Mouse (Mus musculus) MEL-GATA-1-ER (cell line): ENCODE measurements around the gene Timm9.

Experiments used
- DNase-seq: peaks from one replicate; pipeline ENCODE4 v3.0.0-alpha.2; 2012; ENCODE audit warnings: low read depth; ENCODE audit errors: extremely low read depth

Gene Timm9

DNA sequence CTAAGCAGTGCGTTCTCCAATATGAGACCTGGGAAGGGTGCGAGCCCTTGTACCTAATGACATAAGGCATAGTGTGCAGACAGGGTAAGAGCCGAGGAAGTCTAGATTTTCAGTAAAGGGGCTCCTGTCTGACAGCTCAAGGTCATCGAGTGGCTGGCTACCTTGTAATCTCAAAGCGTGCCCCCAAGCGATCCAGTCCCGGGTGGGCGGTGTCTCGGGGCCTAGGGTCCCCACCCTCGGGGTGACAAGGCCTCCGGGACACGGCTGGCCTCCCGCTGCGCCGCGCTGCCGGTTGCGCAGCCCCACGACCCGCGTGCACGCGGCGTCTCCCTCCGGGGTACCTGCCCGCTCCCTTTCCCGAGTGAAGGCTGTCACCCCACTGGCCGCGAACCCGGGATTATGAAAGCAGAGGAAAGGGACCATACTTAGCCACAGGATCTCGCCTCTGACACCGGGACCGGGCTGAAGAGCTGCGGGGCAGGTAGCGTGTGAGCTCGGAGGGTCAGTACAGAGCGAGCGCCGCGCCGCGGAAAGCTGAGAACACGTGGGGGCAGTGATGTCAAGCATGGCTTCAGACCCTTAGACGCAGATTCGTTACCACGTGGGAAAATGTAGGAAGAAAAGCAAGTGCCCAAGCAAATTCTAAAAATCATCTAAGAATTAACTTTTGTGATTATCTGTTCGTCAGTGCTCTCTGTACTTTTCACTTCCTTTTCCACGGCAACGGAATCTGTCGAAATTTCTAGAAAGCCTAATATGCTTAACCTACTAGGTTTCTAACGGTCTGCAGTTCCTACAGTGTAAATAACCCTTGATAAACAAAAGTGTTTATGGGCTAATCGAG, at the start of gene Timm9, which contains the start of gene 2700049A03Rik:
Gene Timm9, minus strand, starts transcription at position 555 of the 844 bp plus-strand sequence.
Gene 2700049A03Rik, plus strand, starts transcription at position 719 of the 844 bp plus-strand sequence.
- peak; percentile 43 for DNase-seq

DNA sequence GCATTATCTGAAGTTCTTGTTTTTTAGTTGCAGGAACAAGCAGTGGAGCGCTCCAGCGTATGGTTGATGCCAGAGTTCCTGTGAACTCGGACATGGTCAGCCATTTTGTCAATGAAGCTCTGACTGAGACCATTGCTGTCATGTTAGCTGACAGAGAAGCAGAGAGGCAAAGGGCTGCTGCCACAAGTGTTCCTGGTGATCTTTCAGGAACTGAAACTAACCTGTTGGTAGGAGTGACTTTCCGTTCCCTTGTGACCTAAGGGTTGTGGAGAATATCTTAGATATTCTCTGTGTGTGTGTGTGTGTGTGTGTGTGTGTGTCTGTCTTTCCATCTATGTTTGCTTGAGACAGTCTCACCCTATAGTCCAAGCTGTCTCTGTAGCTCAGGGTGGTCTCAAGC, 47.9 kb upstream of the Timm9 start:
- DNase-seq = no peak

DNA sequence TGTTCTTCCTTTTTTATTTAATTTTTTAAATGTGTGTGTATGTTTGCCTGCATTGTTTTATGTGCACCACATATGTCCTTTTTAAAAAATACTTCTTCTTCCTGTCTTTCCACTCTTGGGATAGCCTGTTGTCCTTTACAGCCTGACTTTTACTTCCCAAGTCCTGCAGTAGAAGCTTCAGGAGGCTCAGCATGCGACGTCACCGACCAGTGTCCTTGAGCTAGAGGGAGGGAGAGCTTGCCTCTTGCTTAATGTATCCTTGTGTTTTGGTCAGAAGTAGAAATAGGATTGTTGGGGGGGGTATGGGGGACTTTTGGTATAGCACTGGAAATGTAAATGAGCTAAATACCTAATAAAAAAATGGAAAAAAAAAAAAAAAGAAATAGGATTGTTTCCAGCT, 47.3 kb upstream of the Timm9 start:
- DNase-seq = no peak

DNA sequence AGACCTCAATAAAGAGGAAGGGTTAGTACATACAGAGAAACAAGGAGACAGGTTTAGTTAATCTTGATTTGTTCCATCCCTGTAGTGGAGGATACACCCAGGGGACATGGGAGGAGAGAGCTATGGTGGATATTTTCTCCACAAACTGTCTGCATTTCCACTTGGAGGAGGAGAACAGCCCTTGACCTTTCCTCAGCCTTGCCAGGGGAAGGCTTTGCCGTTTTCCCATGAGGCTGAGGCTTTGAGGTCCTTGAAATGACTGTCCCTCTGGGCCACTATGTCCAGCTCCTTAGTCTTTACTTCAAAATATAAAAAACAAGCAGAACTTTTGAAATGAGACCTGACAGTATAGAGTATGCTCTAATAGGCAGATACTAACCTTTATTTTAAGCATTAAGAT, 33.4 kb upstream of the Timm9 start:
- no peak for DNase-seq

DNA sequence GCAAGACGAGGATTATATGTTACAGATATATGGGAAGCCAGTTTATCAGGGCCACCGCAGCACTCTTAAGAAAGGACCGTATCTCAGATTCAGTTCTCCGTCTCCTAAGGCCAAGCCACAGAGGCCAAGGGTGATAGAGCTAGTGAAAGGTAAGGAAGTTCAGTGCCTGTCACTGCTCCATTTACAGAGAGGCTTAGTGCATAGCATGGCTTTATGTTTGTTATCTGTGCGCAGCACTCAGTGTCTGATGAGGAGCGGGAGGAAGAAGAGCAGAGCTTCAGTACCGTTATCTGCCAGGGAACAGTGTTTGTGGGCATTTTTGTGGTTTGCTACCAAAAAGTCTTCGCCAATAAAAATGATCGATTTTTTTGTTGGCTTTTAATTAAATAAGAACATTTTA, 27.9 kb upstream of the Timm9 start:
- DNase-seq = peak; percentile 94

DNA sequence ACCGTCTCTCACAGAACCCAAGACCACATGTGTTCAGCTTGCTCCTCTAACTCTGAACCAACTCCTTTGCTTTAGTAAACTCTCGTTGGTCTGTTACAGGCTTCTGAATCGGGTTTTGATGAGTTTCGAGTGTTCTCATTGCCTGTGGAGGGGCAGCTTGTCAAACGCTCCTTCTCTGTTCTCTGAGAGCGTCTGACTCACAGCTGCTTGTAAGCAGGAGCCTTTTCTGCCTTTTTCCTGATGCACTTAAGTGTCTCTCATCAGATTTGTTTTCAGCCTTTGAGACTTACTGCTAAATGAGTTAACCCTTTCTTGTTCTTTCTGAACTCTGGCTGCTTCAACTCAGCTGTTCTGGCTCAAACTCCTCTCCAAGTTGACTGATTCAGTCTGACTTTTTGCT, 21.5 kb upstream of the Timm9 start:
- DNase-seq = no peak

- no peak for DNase-seq
Observed at GRCm38 (mm10) chr12:71154979-71155378, 18.5 kb upstream of the Timm9 start.

DNA sequence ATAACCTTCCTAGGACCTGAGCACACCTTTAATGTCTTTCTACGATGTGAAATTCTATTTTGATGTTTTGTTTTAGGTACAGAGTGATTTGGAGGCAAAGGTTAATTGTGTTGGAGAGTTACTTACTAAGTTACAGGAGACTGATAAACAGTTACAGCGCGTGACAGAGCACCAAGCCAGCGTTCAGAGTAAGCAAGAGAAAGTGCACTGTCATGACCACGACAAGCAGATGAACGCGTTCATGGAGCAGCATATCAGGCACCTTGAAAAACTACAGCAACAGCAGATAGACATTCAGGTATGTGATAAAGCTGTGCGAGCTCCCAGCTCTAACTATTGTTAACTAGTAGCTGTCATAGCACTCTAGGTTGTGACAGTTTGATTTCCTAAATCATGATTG, 13.7 kb upstream of the Timm9 start:
- no peak for DNase-seq

- DNase-seq = no peak
Observed at GRCm38 (mm10) chr12:71149456-71149855, 13.0 kb upstream of the Timm9 start.

GRCm38 (mm10) chr12:71148801-71149200, 12.3 kb upstream of the Timm9 start:
- no peak for DNase-seq

DNA sequence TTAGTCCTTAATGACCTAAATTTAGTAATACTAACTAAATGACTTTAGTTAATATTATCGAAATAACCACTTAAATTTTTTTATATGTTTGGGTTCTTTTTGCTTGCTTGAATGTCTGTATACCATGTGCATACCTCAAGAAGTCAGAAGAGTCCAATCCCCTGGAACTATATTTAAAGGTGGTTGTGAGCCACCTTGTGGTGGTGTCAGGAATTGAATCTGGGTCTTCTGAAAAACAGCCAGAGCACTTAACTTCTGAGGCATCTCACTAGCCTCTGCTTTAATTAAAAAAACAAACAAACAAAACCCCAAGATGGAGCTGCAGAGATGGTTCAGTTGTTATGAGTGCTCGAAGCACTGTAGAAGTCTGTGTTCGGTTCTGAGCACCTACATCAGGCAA, 11.2 kb upstream of the Timm9 start:
- DNase-seq = peak; percentile 21

- DNase-seq = peak; percentile 6
Observed at GRCm38 (mm10) chr12:71141189-71141588, 4.7 kb upstream of the Timm9 start.

DNA sequence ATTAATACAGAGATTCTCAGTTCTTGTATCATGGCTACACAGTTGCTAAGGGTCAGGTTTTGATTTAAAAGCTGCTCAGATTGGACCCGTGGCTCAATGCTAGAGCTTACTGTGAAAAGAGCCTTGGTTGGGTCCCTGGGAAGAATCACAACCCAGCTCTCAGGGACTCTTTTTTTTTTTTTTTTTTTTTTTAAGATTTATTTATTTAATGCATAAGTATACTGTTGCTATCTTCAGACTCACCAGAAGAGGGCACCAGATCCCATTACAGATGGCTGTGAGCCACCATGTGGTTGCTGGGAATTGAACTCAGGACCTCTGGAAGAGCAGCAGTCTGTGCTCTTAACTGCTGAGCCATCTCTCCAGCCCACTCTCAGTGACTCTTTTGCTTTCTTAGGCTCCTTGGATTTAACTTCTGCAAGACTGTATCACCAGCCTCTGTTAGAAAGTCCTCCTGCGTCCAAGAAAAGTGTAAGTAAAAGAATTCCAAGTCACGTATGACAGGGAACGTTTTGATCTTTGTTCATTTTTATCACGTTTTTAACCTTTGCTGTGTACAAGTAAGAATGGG, 2.9 kb upstream of the Timm9 start:
- DNase-seq = peak; percentile 6

DNA sequence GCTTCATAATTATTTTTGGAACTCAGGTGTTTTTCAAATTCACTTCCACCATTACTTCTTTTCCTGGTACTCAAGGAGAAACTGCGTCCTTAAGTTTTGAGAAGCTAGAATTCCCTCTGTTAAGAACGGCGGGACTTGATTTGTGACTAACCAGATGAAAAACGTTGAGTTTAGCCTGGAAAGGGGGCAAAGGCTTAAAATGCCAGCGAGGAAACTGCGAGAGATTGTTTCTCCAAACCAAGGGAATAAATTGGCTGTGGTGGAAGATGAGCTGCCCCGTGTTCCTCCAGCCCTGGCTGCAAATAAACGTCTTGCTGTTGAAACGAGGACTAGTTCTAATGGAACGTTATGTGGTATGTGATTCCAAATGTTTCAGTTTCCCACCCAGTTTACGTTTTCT, 1.2 kb upstream of the Timm9 start:
- peak; percentile 24 for DNase-seq

DNA sequence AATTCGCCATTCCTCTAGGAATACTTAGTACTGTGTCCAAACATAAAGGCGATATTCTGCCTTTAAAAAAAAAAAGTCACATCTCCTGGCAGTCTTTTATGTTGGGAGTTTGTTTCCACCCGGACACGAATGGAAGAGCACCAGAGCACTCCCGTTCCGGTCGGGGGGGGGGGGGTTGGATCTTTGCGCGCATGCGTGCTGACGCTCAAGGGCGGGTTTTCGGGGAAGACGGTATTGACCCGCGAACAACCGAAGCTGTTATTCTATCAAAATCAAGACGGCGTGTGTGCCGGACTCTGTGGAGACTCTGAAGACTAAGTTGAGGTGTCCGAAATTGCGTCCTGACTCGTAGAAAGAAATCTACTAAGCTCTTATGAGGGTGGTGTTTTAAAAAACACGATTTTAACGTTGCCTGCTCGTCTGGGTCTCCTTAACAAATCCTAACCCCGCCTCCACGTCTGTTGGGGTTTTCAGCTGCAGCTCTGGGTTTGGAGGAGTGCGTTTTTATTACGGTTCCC, 549 bp upstream of the Timm9 start:
- peak; percentile 83 for DNase-seq

DNA sequence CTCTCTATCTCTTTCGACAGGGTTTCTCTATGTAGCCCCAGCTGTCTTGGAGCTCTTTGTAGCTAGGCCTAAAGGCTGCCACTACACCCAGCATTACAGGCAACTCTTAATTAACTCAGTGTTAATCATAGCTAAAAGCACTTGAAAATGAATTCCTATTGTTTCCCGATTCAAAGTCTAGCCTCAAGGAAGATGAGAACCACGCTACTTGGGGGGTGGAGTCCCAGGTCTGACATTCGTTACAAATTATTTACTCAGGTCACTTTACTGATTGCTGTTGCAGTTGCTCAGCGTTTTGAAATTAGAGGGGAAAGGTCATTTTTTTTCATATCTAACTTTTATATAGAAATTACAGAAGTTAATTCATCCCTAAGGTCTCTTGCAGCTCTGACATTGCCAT, 903 bp downstream of the Timm9 start:
- DNase-seq = no peak

- no peak for DNase-seq
Observed at GRCm38 (mm10) chr12:71123286-71123685, 13.2 kb downstream of the Timm9 start.

- DNase-seq = no peak
Observed at GRCm38 (mm10) chr12:71122731-71123130, 13.8 kb downstream of the Timm9 start.

- DNase-seq = no peak
Observed at GRCm38 (mm10) chr12:71116411-71116810, 20.1 kb downstream of the Timm9 start.

GRCm38 (mm10) chr12:71113675-71114288, 22.7 kb downstream of the Timm9 start:
- peak; percentile 89 for DNase-seq

GRCm38 (mm10) chr12:71113074-71113473, 23.4 kb downstream of the Timm9 start:
- DNase-seq = peak; percentile 43

DNA sequence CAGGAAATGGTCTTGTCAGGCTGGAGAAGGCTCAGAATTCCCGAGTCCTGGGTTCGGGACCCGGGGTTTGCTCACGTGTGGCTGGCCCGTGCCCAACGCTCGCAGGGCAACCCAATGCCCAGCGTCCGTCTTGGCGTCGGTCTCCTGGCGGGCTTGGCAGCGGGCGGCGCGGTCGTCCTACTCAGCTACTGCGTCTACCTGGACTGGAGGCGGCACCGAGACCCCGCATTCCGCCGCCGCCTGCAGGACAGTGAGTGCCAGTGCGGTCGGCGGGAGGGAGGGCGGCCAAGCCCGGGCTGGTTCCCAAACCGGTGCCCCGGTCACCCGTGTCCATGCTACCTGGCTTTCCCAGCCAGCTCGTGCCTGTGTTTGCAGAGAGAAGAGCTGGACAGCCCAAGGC, 25.2 kb downstream of the Timm9 start, which contains the start of gene Tomm20l:
Gene Tomm20l, plus strand, starts transcription at position 98 of the 400 bp plus-strand sequence.
- no peak for DNase-seq
